Mouse (Mus musculus): ENCODE data around the gene Def6. TPM values are rescaled to one million over a fixed set of nuclear protein-coding genes. Genes with fewer than 3 reads are reported as not detected.
"Not testable (repeated sequence)": the region's sequence is repeated elsewhere in the genome, so short reads cannot be mapped to it uniquely, and the experiment has no call there.

Gene Def6
- total RNA-seq, 2 experiments from 2014 or later: 6.4 to 7.1 TPM

- no peak for DNase-seq (ENCODE audit: low spot score in 2 of 2)
These were observed 486 bp upstream of the Def6 start for GRCm38 (mm10) chr17:28207092-28207491.

- DNase-seq (ENCODE audit: low spot score in 2 of 2): no peak
These were observed 685 bp downstream of the Def6 start for GRCm38 (mm10) chr17:28208314-28208612.

GRCm38 (mm10) chr17:28209457-28210110 is 2.0 kb downstream of the Def6 start:
- no peak for DNase-seq (ENCODE audit: low spot score in 2 of 2)

GRCm38 (mm10) chr17:28211921-28212341 is 4.4 kb downstream of the Def6 start:
- no peak for DNase-seq (ENCODE audit: low spot score in 2 of 2)

DNA sequence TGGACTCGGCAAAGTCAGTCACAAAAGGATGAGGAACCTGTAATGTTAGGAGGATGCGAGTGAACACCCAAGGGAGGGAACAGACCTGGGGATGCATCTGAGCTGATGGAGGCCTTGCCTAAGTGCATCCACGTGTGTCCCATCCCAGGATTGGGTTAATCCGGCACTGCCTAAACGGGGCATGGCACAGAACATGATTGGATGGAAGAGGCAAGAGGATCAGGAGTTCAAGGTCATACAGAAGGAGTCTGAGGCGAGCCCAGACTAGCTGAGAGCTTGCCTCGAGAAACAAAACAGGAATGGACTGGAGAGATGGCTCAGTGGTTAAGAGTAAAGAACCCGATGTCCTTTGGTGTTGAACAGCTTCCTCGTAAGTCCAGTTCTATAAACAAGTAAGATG is 4.8 kb downstream of the Def6 start:
- DNase-seq (ENCODE audit: low spot score in 2 of 2): no peak

DNA sequence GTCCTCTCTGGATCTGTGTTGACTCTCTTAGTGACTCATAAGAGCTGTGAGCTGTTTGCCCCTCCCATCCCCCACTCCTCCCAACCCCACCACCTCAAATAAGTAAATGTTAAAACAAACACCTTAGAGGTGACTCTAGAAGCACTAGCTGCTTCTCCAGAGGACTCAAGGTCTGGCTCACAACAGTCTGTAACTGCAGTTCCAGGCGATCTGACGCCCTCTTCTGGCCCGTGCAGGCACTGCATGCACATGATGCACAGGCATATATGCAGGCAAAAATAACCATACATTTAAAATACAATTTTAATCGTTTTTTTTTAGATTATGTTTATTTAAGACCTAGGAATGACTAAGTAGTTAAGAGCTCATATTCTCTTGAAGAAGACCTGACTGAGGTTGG is 5.7 kb downstream of the Def6 start:
- DNase-seq (ENCODE audit: low spot score in 2 of 2): no peak

DNA sequence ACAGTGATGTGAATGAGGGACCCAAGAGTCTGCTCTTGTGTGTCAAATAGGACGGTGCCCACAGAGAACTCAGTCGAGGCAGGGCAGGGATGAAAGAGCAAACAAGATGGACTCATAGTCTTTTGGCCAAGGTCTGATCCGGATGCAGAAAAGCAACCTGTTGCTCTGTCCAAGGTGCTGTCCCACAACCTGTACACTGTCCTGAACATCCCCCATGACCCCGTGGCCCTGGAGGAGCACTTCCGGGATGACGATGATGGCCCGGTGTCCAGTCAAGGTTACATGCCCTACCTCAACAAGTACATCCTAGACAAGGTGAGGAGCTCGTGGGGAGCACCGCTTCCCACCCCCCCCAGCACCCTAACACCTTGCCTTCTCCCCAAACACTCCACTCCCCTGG is 9.2 kb downstream of the Def6 start:
- DNase-seq (ENCODE audit: low spot score in 2 of 2): no peak

DNA sequence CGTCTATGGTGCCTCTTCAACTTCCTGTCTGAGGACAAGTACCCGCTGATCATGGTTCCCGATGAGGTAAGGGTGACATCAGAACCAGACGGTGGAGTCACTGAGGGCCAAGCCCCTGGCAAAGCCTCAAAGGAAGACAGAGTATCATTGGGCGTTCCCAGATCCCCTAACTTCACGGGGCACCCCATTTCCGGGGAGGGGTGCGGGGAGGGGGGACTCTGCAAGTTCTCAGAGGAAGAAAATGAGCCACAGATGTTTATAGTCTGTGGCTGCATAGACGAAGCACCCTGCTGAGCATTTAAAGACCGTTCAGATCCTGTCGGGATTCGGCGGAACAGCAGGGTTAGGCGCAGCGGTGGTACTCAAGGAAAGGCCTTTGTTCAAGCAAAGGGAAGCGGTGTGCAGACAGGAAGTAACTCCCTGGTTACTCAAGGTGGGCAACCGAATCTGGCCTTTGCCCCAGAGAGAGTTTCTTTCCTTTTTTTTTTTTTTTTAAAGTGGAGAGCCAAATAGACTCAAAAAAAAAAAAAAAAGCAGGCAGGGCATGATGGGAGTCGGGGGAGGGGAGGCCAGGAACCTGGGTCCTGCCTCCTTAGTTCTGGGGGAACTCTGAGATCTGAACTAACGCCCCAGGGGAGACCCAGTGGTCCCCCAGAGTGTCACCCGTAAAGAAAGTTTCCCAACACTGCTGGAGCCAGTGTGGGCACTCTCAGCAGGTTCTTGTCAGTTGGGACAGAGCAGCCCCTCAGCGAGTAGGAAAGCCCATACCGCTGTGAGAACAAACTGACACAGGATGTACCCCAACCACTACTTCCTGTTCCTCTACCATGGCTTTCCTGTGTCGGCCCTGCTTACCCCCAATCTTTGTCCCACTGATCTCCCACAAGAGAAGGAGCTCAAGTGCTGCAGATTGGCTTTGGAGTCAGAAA is 10.4 kb downstream of the Def6 start:
- no peak for DNase-seq (ENCODE audit: low spot score in 2 of 2)

- DNase-seq (ENCODE audit: low spot score in 2 of 2): not testable (repeated sequence)
These were observed 14.9 kb downstream of the Def6 start for GRCm38 (mm10) chr17:28222463-28222862.

GRCm38 (mm10) chr17:28223561-28224391 is 16.2 kb downstream of the Def6 start:
- peak; percentile 64 to 80 for DNase-seq (ENCODE audit: low spot score in 2 of 2)

DNA sequence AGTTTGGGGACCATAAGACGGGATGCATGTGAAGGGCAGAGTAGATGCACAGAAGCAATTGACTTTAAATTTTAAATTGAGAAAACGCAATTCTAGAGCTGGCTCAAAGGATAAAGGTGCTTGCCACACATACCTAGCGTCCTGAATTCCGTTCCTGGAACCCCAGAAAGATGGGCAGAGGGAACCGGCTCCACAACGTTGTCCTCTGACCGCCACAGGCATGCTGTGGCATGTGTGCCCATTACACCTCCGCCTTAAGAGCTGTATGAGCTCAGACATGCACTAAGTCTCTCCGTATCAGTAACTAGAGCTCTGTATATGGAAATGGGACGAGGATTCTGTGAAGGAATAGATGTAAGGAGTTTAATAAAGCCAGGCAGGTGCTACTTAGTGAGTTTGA is 17.0 kb downstream of the Def6 start:
- DNase-seq (ENCODE audit: low spot score in 2 of 2): no peak

DNA sequence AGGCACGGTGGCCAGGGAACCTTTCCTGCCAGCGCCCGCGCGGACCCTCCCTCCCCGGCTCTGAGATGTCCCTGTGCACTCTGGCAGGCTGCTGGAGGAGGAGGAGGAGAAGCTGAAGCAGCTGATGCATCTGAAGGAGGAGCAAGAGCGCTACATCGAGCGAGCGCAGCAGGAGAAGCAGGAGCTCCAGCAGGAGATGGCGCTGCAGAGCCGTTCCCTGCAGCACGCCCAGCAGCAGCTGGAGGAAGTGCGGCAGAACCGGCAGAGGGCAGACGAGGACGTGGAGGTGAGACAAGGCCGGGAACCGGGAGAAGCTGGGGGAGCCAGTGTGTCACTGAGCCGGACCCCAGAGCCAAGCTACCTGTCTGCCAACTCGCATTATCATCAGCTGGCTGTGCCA is 18.4 kb downstream of the Def6 start:
- DNase-seq (ENCODE audit: low spot score in 2 of 2): peak; percentile 95 to 96

DNA sequence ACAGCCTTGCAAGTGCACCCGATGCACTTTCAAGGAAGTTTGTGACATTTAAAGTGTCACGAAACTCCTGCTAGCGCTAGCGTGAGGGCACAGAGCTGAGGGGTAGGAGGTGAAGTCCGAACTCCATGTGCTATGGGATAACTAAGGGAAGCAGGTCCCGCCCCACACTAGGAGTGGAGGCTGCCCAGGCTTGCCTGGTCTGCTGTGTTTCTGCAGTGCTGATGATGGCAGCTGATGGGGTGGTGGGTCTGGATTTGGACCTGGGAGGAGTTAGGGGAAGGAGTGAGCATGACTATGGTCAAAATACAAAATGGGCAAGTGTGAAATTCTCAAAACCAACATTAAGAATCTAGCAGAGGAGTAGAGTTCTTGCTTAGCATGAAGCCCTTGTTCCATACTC is 22.9 kb downstream of the Def6 start:
- DNase-seq (ENCODE audit: low spot score in 2 of 2): no peak

DNA sequence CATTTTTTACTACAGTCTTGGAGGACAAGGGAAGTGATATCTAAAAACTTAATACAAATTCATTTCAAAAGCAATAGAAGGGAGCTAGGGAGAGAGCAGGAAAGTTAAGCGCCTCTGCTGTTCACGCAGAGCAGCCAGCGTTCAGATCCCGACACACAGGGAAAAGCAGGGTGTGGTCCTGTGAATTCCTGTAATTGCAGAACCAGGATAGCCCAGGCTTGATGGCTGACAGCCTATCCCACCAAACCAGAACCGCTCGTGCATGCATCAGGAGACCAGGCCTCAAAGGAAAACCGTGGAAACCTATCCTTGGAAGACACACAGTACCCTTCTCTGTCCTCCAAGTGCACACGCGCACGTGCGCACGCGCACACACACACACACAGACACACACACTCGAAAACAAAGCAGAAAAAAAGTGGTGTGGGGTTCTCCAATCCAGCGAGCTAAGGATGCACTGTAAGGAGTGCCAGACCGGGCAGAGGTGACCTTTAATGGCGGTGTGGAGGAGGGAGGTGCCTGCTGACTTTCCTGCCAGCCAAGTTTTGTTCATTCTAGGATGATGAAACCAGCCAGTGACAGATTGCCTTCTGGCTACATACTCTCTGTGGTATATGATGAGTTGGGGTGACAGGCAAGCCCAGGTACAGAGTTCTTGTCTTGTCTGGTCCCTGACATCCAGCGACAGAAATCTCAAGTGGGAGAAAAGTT is 23.6 kb downstream of the Def6 start:
- no peak for DNase-seq (ENCODE audit: low spot score in 2 of 2)

GRCm38 (mm10) chr17:28232475-28233060 is 25.0 kb downstream of the Def6 start, which contains the start of gene Ppard:
Ppard (plus strand) TSS chr17:28232700.
- peak; percentile 99 for DNase-seq (ENCODE audit: low spot score in 2 of 2)

- no peak for DNase-seq (ENCODE audit: low spot score in 2 of 2)
These were observed 25.6 kb downstream of the Def6 start for GRCm38 (mm10) chr17:28233091-28233731.

DNA sequence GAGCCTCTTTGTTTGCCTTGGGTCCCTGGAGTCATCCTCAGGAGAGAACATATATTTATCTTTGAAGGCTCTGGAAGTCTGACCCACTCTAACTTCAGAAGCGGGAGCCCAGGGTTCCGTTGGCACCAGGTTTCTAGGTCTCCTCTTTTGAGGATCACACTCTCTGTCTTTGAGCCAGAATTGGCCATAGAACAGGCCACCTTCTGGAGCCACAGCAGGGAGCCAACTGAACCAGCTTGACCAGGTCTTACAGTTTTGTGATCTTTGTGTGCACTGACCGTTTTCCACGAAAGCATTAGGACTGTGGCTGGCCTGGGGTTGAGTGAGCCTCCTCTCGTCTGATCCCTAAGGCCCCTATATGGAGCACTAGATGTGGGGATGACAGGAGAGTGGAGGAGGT is 27.1 kb downstream of the Def6 start:
- no peak for DNase-seq (ENCODE audit: low spot score in 2 of 2)

DNA sequence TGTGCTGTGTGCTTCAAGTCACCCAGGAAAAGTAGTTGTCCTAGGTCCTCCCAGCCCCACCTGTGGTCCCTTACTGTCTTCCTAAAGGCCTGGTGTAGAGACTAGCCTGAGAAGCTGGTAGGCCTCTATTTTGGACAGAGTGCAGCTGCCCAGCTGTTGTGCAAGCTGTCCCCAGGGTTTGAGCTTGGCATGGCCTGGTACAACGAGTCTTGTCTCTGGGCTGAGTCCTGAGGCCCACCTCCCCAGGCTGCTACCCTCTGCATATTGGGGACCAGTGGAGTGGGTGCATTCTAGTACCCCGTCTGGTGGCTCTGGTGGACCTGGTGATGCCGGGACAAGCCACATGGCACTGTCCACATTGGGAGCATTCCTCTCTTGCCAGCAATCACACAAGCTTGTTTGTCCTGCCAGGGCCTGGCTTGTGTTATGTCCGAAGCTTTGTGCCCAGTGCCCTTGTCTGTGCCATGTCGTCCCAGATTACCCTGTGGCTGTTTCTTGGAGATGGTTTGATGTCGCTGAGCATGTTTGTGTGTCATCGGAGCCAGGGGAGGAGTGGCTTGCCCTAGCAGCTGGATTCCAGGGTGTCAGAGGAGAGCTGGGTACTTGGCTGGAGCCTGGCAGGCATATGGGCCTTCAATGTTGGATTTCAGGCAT is 28.5 kb downstream of the Def6 start:
- DNase-seq (ENCODE audit: low spot score in 2 of 2): peak; percentile 34 to 49

DNA sequence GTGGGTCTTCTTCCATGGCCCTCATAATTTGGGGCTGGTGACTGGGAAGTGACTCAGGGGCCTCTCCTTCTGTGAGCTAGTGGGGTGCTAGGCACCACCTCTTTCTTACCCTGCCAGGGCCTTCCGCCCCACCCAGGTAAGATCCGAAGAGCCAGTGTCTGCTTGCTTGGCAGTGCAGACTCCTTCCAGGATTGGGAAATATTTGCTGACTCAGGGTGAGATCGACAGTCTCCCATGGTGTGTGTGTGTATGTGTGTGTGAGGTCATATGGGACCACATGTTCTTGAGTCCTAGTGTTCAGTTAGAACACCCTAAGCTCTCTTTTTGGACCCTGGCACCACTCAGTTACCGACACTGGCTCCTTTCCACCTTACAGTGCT is 29.0 kb downstream of the Def6 start:
- no peak for DNase-seq (ENCODE audit: low spot score in 2 of 2)

GRCm38 (mm10) chr17:28237362-28237761 is 29.8 kb downstream of the Def6 start:
- no peak for DNase-seq (ENCODE audit: low spot score in 2 of 2)

All from layer of hippocampus, postnatal 10 days (tissue).